Mouse (Mus musculus): Measurements from ENCODE around the gene Pde4d.

Gene Pde4d

DNA sequence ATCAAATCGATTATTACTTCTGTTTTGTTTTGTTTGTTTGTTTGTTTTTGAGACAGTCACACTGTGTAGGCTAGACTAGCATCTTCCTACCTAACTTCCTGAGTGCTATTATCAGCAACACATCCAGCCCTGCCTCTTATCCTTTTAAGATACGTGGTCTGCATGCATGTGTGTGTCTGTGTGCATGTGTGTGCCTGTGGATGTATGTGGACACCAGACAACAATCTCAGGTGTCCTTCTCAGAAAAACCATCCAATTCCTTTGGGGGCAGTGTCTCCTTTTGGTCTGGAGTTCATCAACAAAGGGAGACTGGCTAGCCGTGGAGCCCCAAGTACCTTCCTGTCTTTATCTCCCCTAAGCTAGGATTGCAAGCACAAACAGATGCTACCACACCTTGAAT, 1371.1 kb downstream of the Pde4d start:
- no peak for DNase-seq (ENCODE audit: extremely low spot score)

- DNase-seq (ENCODE audit: extremely low spot score) = no peak
Measured at GRCm38 (mm10) chr13:109821725-109822412, 1372.1 kb downstream of the Pde4d start.

DNA sequence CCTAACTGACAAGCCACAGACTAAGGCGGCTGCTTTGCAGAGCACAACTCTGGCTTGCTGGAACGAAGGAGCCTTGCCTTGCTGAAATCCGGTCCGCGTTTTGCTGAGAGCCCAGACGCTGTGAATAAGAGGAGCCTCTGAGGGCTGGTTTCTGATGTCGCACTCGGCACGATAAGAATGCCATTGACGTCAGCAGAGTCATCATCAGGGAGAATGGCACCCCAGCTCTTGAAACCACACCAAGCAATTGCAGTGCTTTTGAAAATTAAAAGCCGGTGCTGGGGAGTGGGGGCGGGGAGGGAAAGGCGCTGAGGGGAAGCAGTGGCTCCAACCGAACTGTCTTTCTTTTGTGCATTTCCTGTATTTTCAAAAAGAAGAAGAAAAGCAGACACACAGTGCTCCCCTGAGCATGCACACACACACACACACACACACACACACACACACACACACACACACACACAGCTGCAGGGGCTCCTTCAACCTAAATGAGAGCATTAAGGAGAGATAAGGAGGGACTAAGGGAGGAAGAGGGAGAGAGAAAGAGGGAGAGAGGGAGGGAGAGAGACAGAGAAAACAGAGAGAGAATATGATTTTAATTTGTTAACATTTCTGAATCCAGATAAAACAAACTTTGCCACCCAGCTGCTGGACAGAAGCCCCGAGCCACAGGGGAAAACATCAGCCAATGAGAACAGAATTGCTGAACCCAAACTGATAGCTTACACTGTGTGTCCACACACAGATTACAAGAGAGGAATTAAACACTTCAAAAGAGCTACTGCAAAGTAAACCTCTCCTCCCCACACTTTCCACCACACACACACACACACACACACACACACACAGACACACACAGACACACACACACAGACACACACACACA, 1372.9 kb downstream of the Pde4d start:
- DNase-seq (ENCODE audit: extremely low spot score) = peak; percentile 89

DNA sequence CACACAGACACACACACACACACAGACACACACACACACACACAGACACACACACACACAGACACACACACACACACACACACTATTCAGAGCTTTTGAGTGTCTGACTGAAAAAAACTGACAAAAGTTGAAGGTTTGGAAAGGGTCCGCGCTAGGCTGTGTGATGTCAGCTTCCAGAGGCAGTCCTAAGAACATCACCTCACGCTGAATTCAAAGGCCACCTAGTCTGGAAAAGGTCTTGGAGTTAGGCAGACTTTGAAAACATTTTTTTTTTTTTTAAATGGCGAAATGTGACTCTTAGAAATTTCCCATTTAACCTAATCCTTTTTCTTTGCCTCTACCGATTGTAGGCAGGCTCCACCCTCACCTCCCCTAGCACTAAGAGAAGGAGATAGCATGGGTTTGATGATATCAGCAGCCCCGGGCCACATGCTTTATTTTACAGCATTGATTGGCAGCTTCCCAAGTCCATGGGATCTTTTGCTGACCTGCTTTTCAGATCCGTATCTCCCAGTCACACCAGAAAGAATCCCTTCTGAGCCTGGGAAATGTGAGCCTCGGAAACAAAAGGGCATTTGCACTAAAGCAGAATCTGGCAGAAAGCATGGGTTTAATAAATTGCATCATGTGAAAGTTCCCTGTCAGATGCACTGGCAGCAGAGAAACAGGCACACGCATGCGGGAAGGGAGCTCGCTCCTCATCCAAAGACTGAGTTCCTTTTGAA, 1373.7 kb downstream of the Pde4d start:
- peak; percentile 46 for DNase-seq (ENCODE audit: extremely low spot score)

DNA sequence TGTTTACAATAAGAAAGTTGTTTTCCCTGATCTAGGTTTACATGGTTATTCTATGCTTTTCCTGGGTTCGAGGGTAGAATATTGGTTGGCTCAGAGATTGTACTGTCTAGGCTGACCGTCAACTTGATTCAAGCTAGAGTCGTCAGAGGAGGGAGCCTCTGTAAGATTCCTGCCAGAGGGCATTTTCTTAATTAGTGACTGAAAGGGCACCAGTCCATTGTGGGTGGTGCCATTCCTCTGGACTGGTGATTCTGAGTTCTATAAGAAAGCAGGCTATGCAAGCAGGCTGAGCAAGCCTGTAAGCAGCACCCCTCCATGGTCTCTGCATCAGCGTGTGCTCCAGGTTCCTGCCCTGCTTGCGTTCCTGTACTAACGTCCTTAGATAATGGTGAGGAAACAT, 1376.1 kb downstream of the Pde4d start:
- DNase-seq (ENCODE audit: extremely low spot score) = no peak

- DNase-seq (ENCODE audit: extremely low spot score) = no peak
Measured at GRCm38 (mm10) chr13:109827341-109827740, 1377.6 kb downstream of the Pde4d start.

DNA sequence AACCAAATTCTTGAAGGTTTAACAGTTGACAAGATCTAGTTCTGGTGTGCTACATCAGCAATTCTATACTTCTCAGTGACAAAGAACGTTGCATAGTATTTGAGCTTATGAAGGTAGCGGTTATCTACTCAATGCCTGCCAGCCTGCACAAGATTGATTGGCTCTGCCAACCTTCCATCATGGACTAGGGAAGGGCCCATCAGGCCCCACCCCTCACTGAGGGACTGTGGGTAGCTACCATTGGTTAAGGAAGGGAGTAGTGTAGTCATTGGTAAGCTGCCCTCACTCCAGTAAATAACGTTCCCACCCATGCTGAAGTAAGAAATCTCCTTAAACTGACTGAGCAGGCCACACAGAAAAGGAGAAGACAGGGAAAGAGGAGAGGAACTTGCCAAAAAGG, 1378.2 kb downstream of the Pde4d start:
- DNase-seq (ENCODE audit: extremely low spot score) = no peak

- DNase-seq (ENCODE audit: extremely low spot score) = no peak
Measured at GRCm38 (mm10) chr13:109829444-109829843, 1379.7 kb downstream of the Pde4d start.

DNA sequence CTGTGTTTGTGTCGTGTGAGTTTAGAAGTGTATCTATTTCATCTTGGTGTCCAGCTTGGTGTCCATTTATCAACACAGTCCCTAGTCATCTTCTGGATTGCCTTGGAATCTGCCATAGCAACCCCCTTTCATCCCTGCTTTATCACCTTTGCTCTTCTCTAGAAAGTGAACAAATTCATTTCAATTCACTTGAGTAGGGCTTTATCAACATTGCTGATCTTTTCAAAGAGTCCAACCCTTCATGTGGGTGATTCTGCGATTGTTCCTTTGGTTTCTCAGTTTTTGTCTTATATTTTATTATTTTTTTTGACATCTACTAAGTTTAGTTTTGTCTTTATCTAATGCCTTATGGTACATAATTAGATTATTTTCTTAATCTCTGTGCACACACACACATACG, 1385.2 kb downstream of the Pde4d start:
- DNase-seq (ENCODE audit: extremely low spot score) = no peak

DNA sequence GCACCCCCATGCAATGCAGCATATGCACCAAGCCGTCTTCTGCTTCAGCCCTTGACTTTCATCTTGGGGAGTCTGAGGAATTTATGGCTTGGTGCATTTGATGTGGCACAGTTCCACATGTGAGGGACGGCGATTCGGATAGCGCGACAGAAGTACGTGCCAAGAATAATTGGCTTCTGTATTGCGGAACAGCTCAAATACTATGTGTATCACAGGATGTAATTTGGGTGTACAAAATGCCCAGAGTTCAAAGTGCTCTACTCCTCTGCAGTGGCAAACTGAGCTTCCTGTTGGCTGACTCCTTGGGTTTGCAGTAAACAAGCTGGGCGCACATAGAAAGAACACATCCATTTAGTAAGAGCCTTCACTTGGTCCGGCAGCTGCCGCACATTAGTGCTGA, 1387.7 kb downstream of the Pde4d start:
- no peak for DNase-seq (ENCODE audit: extremely low spot score)

GRCm38 (mm10) chr13:109837921-109838320, 1388.2 kb downstream of the Pde4d start:
- no peak for DNase-seq (ENCODE audit: extremely low spot score)

GRCm38 (mm10) chr13:109840251-109840650, 1390.5 kb downstream of the Pde4d start:
- DNase-seq (ENCODE audit: extremely low spot score) = no peak

DNA sequence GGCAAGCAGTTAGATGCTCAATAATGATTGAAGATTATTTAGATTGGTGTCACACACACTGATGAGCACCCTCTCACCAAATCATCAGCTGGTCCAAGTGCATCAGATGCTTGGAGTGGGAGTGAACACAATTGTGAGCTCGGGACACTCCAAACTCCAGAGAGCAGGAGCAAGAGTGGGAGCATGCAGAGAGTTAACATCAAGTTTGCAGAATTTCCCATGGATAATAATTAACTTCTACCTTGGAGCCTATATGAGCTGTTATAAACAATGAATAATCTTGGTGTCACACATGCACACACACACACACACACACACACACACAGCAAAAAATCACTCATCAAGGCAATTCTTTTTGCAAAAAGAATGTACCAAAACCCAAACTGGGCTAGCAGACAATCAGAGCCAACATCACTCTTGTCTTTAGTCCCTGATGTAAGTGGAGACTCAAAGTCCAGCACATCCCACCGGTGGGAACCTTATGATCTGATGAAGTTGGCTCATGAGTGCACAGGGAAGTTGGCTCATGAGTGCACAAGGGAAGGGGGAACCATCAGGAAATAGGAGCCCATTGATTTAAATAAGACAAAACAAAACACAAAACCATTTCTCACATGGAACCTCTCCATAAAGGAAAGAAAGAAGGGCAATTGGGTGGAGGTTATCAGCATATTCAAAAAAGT, 1391.5 kb downstream of the Pde4d start:
- no peak for DNase-seq (ENCODE audit: extremely low spot score)

DNA sequence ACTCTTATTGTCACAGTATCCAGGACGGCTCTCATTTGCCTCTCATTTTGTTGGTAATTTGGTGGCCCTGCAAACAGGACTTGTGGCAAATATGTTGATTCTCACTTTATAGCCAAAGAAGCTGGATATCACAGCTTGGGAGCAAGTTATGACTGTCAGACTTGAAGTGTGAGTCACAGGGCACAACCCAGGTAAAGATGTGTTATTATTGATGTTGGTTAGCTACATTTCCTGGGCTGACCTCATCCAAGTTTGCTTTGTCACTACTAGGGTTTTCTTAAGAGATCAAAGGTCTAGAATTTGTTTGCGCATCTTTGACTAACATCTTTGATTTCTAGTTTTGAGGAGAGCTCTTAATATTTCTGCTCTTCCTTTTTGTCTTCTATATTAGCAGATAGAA, 1393.2 kb downstream of the Pde4d start:
- no peak for DNase-seq (ENCODE audit: extremely low spot score)

- no peak for DNase-seq (ENCODE audit: extremely low spot score)
Measured at GRCm38 (mm10) chr13:109844828-109845227, 1395.1 kb downstream of the Pde4d start.

GRCm38 (mm10) chr13:109863826-109864225, 1414.1 kb downstream of the Pde4d start:
- DNase-seq (ENCODE audit: extremely low spot score) = no peak

GRCm38 (mm10) chr13:109864311-109864710, 1414.6 kb downstream of the Pde4d start:
- DNase-seq (ENCODE audit: extremely low spot score) = no peak

- DNase-seq (ENCODE audit: extremely low spot score) = no peak
Measured at GRCm38 (mm10) chr13:109880392-109880791, 1430.6 kb downstream of the Pde4d start.

DNA sequence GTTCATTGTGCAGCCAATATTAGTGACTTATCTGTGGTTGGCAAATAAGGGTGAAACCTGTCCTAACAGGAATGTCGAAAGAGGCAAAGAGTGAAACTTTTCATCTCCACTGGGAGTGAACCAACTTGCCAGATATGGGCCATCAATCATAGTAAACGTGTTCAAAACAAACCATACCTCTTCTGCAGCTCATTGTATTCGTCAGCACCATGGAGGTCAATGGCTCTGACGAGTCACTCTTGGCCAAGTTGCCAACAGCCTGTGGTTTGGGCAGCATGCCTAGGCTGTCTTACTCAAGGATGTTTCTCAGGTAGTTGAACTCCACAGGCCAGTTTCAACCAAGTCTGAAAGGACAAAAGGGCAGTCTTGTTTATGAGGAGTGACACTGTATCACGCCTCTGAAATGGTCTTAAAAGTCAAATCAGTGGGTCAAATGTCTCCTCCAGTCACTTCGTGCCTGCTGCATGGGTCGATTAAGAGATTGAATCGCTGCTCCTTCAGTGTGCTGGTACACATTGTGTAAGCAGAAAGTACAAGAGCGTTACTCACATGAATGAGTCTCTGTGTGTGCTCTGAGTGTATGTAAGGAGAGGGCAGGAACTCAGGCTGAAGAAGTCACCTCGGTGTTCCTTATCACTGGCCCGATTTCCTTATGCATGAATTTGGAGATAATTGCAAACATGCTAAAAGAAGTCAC, 1431.6 kb downstream of the Pde4d start:
- no peak for DNase-seq (ENCODE audit: extremely low spot score)

DNA sequence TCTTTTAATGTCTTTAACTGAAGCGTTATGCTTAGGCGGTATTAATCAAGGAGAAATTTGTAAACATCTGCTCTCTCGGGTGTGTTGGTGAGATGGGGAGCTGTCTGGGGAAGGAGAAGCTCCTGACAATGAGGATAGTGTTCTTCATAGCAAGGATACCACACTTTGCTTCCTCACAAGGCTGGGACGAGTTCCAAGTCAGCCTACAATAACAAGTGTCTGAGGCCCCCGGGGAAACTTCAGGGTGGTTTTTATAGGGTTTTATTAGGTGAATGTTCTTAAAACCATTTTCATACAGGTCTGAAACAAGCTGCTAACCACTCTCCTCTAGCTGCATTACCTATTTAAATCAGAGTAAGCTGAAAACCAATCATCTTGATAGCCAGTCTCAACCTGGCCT, 1433.9 kb downstream of the Pde4d start:
- no peak for DNase-seq (ENCODE audit: extremely low spot score)

- DNase-seq (ENCODE audit: extremely low spot score) = no peak
Measured at GRCm38 (mm10) chr13:109884812-109885211, 1435.1 kb downstream of the Pde4d start.

Data from embryo, embryonic 9.5 days (tissue).